Mouse (Mus musculus) cerebellum, adult (tissue): ENCODE results near the gene Prkcz.

ENCODE experiments used
- ATAC-seq: cut with Nextera tagmentation; 2 replicates; pipeline ENCODE4 v1.9.2; 2017; ENCODE audit warnings: mild to moderate bottlenecking, moderate library complexity, mixed read lengths; ENCODE audit not compliant: insufficient number of reproducible peaks, low FRiP score, low TSS enrichment

Prkcz gene

DNA sequence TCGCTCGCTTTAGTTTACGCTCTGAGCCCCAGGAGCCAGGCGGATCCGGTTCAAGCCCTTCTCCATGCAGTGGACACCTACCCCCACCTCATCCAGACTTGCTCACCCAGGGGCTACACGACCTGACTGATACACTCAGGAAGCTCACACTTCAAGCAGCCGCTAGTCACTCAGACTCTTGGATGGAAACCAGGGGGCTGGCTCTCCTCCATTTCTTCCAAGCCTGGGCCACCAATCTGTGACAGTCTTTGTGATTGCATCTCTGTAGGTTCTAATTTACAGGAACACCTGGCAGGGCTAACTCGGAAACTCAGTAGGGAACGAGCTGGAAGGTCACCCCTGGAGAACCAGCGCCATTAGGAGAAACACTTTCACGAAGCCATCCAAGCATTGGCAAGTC lies 73.4 kb downstream of the Prkcz start:
- ATAC-seq, result no peak

DNA sequence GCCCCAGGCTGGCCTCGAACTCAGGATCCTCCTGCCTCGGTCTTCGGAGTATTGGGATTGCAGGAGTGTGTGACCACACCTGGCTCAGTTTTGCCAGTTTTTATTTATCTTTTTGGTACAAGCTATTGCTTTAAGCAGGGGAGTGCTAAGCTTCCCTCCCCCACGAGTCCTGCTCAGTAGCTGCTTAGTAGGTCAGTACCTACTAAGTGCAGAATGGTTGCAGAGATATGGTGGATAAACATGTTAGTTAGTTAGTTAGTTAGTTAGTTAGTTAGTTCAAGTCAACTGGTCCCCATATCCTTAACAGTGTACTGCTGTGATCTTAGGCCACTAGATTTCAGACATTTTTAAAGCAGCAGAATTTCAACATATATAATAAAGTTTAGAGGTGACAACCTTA lies 75.1 kb downstream of the Prkcz start:
- no peak for ATAC-seq

DNA sequence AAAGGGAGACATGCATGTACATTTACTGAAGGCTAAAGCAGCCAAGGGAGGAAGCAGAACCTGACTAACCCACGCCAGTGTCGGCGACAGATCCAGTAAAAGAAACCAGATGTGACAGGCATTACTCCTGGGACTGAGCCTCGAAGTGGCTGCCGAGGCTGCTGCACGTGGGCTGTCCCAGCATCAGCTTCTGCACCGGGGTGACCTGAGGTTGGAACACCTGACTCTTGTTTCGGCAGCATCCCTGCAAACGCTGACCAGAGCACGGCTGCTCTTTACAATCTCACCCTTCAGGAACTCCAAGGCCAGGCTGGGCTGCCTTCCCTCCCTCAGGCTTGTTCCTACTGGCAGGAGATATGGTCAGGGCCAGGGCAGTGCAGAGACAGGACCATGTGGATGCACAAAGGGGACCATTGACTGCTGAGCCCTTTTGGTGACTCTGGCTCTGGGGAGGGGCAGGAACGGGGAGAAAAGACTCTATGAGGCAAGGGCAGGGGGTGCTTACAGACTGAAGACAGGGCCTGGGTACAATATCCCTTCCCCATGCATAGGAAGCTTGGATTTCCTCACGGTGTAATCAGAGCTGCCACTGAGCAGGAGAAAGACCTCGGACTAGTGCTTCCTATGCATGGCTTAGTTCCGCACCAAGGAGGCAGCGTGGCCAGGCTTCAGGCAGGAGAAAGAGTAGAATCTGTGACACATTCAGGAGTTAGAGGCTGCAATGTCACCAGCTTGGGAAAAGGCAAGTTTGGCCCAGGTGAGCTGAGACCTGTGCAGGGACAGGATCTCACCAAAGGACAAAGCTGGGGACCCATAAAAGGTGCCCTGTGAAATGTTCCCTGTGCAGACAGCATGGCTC lies 76.4 kb downstream of the Prkcz start:
- ATAC-seq, result no peak

GRCm38 (mm10) chr4:155283585-155283984 lies 77.6 kb downstream of the Prkcz start:
- ATAC-seq, result no peak

DNA sequence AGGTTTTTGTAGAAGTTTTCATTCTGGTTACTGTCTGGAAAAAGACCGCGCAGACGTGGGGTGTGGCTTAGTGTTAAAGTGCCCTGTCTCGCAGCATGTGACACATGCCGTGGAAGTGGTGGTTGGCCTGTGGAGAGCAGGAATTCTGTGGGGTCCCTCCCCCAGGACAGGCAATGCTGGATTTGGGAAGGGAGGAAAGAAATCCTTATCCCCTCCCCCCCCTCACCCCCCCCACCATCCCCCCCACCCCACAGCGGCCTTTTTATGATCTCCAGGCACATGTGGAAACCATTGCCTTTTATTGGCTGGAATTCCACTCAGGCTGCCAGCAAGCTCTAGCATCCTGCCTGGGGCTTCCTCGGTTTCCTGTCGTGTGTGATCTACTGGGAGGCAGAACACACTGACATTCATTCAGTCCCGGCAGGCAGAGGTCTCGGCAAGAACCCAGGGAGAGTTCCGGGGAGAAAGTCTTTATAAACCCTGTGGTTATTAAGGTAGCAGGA lies 78.1 kb downstream of the Prkcz start:
- no peak for ATAC-seq

DNA sequence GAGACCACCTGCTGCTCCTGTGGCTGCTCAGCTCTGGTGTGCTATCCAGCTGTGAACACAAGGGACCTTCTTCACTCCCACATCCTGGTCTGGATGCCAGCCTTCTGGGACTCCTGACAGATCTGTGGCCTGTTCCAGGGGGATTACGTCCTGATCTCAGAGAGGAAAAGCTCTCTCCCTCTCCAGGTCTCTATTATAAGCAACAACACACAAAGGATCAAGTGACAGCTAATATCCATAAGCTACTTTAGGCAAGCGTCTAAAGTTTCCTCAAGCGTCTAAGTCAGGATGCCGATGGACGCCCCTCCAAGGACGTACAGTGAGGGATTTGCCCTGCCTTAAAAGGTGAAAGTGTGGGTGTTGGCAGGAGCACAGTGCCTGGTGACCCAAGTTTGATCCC lies 78.9 kb downstream of the Prkcz start:
- ATAC-seq, result no peak

- ATAC-seq, result no peak
These were observed 79.5 kb downstream of the Prkcz start for GRCm38 (mm10) chr4:155281652-155282051.

- no peak for ATAC-seq
These were observed 79.9 kb downstream of the Prkcz start for GRCm38 (mm10) chr4:155281227-155281626.

DNA sequence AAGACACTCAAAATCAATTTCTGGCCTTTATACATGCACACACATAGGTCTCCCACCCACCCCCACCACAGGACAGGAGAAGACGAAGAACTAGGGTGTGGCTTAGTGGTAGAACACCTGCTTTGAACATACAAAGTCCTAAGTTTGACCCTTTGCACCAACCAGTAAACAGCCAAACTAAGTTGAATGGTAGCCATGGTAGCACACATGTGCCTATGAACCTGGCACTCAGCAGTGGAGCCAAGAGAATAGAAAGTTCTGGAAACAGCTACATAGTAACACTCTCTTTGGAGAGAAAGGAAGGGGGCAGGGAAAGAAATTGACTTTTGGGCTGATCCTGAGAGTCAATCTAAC lies 80.4 kb downstream of the Prkcz start:
- no peak for ATAC-seq

GRCm38 (mm10) chr4:155279926-155280767 lies 81.0 kb downstream of the Prkcz start:
- no peak for ATAC-seq

GRCm38 (mm10) chr4:155279054-155279453 lies 82.1 kb downstream of the Prkcz start:
- no peak for ATAC-seq

- ATAC-seq, result no peak
These were observed 83.2 kb downstream of the Prkcz start for GRCm38 (mm10) chr4:155277963-155278362.

- no peak for ATAC-seq
These were observed 86.3 kb downstream of the Prkcz start for GRCm38 (mm10) chr4:155274851-155275250.

DNA sequence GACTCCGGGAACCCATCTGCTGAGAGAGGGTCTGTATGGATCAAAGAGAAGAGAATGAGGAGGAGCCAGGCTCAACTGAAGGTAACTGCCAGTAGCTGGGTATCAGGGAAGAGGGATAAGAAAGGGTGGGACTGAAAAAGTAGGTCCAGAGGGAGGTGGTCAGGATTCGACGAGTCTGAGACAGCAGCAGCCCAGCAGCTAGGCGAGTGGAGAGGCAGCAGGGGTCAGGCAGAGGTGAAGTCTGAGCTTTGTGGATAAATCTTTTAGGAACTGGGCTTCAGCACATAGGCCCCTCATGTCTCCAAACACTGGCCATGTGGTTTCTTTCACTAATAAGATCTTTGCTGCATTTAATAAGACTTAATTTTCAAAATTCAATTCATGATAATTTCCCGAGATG lies 86.7 kb downstream of the Prkcz start:
- ATAC-seq, result no peak

DNA sequence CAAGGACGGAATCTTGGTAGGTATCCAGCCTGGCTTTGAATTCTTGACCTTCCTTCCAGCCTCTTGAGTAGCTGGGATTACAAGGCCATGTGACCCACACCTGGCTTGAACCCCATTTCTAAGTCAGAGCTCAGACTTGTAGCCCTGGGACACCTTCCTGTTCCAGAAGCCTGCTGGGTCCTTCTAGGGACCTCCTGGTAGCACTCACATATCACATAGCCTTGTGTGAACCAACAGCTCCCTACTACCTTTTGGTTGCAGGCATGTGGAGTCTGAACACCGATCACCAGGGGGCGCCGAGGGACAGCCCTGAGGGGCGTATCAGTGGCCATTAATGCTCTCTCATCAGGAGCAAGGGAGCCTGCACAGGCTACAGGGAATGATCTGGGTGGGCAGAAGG lies 92.8 kb downstream of the Prkcz start:
- no peak for ATAC-seq

- ATAC-seq, result no peak
These were observed 93.5 kb downstream of the Prkcz start for GRCm38 (mm10) chr4:155267639-155268175.

GRCm38 (mm10) chr4:155267047-155267543 lies 94.1 kb downstream of the Prkcz start:
- ATAC-seq, result no peak

GRCm38 (mm10) chr4:155264521-155265321 lies 96.4 kb downstream of the Prkcz start:
- ATAC-seq, result peak; percentile 83

DNA sequence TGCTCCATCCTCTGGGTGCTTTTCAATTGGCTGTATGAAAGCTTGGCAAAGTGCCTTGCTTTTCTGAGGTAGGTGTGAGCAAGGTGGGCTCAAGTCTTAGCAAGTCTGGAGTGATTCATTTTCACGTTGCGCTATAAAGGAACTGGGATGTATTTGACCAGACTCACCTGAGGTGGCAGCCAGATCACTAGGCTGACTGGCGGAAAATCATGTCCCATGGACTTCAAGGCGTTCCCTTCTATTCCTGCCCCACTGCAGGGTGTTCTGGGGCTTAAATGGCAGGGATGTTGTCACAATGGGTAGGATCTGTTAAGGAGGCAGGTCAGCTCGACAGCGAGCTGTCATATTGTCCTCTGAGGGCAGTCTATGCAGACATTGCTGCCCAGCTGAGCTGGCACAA lies 108.9 kb downstream of the Prkcz start:
- ATAC-seq, result no peak

GRCm38 (mm10) chr4:155251147-155251546 lies 110.0 kb downstream of the Prkcz start:
- no peak for ATAC-seq
